Mouse (Mus musculus) testis, postnatal 10 days (tissue): ENCODE data around the gene Lrrc4c.
A peak's percentile ranks its signal among the peaks of the same experiment; 100 is the strongest.

ENCODE experiments used
- DNase-seq: peaks from one replicate; pipeline ENCODE4 v3.0.0; 2021; ENCODE audit warnings: low spot score

Gene Lrrc4c

DNA sequence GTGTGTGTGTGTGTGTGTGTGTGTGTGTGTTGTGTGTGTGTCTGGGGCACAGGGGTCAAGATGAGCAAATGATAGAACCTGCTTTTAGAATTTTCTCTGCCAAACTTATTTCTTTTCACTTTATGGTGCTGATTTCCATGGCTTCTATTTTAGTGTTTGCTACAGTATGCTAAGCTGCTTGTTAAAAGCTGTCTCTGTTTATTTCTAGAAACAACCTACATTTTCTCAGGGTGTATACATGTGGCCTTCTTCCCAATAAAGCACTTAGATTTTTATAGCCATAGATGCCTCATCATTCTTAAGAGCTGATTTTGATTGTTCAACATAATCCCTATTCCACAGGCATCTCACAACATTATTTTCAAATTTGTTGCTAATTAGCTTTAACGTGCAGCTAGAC, 229.2 kb downstream of the Lrrc4c start:
- no peak for DNase-seq

DNA sequence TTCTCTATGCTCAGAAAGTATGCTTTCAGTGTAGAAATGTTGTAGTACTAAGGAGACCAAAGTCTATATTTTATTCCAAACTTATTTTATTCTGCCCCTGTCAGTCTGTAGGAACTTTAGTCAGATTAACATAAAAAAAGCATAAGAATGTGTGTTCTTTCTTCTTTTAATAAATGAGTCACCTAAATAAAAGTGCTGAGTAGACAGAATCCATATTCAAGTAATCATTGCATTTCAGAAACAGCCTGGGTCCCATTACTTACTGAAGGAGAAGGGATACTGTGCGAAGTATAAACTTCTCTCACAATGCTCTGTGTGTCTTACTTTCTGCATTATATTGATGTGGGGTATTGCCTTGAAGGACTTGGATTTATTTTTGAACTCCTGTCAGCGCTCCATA, 255.8 kb downstream of the Lrrc4c start:
- no peak for DNase-seq

GRCm38 (mm10) chr2:96577701-96578100, 259.7 kb downstream of the Lrrc4c start:
- DNase-seq, result no peak

- DNase-seq, result no peak
Measured at GRCm38 (mm10) chr2:96580136-96580733, 262.3 kb downstream of the Lrrc4c start.

GRCm38 (mm10) chr2:96585665-96586064, 267.7 kb downstream of the Lrrc4c start:
- peak; percentile 43 for DNase-seq

DNA sequence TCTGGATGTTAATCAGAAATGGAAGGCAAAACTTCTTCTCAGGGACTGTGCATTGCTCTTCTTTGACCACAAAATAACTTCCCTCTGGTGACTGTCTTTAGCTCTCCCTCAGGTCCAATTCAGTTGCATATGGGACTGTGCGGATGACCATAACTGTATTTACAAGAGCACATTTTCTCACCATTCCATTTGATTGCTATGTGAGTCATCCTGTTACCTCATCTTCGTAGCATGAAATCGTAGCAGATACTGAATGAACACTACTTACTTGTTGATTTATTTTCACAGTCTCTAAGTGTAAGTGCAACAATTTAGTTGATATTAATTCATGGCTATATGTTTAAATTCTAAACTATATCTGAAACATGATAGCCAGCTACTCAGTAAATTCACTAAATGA, 286.8 kb downstream of the Lrrc4c start:
- DNase-seq, result no peak

- no peak for DNase-seq
Measured at GRCm38 (mm10) chr2:96614121-96614520, 296.2 kb downstream of the Lrrc4c start.

DNA sequence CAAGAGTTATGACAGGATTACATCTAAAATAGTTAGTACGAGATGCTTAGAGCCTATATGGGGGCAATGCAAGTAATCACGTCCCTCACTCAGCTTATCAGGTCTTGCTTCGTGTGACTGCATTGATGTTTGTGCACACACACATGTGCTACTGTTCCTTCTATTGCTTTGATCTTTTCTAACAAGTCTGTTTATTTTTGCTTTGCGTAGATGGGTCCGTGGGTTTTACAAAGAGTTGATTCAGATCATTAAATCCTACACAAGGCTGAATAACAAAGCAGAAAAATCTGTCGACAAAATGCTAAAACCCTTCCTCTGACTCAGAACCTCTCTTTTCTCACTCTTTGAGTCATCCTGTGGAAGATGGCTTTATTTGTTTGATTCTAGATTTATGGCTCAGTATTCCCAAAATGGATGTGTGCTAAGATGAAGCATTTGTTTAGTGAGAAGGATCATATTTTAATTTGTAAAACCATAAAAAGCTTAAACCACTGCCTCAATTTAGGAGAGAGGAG, 300.8 kb downstream of the Lrrc4c start:
- no peak for DNase-seq

DNA sequence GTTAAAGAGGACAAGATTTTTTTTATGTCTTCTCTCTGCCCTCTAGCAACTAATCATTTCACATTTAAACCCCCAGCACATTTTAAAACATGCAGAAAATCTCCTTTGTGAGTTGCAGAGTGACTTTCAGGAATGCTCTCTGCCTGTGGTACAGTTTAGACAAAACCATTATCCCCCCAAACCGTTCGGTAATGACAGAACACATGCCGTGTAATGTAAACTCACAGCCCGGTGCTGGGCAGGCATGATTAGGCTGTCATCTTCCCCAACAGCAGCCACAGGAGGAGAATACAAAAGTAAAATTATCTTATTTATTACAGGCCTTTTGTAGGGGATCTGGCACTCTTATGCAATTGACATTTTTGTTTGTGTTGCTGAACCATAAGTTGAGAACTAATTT, 349.1 kb downstream of the Lrrc4c start:
- no peak for DNase-seq

DNA sequence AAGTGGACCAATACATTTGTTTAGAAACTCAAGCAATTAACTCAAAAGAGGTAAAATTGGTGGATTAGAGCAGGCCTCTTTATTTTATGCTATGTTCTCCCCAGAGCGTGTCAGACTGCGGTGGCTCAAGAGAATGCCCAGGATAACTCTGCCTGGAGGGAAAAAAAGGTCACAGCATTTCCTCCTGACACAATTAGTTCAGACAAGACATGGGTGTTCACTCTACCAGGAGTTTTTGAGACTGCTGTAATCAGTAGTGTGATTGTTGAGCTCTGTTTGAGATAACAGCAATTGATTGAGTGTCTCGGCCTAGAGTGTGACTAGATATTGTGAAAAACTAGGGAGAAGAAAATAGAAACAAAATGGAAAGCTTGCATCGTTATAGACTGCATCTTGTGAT, 363.8 kb downstream of the Lrrc4c start:
- DNase-seq, result no peak

- DNase-seq, result no peak
Measured at GRCm38 (mm10) chr2:96685328-96685727, 367.4 kb downstream of the Lrrc4c start.

DNA sequence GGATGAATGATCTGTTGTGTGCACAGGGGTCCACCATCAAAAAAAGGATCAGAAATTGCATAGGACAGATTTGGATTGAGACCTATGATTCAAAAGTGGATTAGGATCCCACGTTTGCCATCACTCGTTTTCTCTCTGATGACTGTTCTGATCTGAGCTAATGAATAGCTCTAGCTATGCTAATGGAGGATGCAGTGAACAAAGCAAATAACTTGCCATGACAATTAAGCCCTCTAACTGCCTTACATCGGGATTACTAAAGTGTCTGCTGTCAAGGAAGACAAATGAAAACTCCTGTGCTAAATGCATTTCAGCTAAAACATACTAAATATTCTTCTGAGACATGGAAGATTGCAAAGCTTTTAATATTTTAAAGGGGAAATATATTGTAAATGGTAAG, 387.0 kb downstream of the Lrrc4c start:
- no peak for DNase-seq

DNA sequence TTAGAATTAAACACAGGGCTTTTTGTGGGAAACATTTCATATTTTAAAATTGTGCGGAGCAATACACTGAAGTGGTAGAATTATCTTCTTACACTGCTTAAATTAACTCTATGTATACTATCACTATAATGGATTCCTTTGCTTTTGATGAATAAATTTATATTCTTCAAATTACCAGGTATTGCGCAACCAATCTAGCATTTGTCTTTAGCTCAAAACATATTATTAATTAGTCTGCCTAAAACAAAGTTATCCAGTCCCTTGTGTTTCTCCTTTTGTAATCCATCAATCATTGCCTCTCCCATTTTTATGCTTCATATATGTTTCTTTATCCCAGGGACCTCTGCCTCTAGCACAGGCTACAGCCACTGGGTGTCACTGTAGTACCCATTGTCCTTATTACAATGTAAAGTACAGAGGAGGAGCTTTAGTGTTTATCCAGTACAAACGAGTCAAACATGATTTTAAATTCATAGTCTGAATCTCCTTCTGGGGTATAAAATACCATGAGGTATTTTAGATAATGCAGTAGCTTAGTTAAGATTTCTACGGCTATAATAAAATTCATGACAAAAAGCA, 389.9 kb downstream of the Lrrc4c start:
- no peak for DNase-seq

DNA sequence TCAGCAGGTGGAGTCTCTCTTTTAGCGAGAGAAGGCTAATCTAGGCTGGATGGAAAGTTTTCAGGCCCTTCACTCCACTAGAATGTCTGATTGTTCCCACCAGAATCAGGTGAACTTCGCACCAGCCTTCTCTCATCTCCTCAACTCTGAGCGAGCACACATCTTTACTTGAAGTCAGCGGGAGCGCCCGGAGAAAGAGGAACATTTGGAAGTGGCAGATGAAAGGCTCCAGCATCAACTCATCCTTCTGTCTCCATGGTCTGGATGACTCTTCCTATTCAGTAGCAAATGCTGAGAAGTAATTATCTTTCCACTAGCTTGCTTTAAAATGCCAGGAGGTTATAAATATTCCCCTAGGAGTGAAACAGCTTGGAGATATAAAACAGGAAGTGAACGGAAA, 396.6 kb downstream of the Lrrc4c start:
- no peak for DNase-seq

DNA sequence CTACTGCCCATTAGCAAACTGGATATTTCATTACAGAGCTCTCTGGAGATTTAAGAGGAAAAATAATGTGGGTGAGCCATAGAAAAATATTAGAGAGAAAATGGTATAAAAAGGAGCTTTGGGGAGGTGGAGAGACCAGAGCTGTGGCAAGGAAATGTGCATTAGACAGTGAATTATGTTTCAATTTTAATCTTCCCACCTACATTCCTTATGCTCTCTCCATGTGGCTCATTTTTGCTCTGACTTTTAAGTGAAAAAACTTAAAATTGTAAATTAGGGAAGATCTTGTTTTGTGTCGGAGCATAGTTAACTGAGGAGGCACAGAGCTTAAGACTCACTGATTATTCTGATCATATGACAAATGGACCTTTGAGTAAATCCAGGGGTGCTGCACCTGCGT, 399.4 kb downstream of the Lrrc4c start:
- no peak for DNase-seq

DNA sequence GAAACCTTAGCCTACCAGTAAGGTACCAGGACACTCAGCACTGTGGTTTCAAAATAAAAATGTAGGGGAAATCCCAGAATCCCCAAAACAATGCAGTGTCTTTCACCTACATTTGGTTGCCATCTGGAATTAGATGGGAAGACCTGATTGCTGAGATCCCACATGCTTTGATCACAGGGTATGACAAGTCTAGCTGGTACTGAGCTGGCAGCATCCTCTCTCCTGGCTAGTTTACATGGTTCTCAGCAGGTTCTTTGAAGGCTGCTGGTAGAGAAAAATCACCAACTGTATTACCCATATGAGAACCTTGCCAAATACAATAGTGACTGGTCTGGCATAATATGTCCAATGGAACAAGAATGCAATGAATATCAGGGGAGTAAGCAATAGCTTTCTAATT, 405.4 kb downstream of the Lrrc4c start:
- DNase-seq, result no peak

- no peak for DNase-seq
Measured at GRCm38 (mm10) chr2:96736081-96736480, 418.1 kb downstream of the Lrrc4c start.

DNA sequence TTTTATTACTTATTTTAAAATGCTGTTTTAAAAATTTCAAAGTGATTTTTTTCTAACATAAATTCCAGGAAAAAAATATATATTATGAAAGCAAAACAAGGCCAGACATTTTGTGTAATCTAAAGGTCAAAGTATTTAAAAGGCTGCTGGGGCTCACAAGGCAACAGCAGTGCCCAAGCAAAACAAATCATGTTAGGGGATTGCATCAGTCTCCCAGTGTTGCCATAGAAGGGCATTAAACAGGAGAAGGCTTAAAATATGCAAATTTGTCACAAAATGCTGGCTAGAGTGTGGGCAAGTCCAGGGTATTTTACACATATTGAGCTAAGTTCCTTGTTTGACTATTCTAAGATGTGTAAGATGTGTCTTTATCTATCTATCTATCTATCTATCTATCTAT, 437.1 kb downstream of the Lrrc4c start:
- no peak for DNase-seq

DNA sequence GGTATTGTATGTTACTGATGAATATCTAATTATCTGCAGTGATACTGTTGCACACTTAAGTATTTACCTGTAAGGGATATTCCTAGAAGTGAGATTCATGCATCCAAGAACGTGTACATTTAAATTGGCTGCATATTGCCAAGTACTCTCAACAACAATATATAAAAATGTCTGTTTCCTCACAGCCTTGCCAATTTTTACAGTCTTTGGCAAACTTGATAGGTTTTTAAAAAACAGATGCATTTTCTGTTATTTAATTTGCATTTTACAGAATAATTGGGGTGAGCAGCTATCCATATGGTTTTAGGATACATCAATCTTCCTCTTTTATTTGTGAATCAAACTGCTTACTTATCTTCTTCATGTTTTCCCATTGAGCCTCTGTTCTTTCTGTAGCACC, 439.7 kb downstream of the Lrrc4c start:
- DNase-seq, result no peak

GRCm38 (mm10) chr2:96763538-96763937, 445.6 kb downstream of the Lrrc4c start:
- DNase-seq, result no peak

- DNase-seq, result no peak
Measured at GRCm38 (mm10) chr2:96775376-96775775, 457.4 kb downstream of the Lrrc4c start.

- DNase-seq, result no peak
Measured at GRCm38 (mm10) chr2:96796681-96797385, 478.9 kb downstream of the Lrrc4c start.

DNA sequence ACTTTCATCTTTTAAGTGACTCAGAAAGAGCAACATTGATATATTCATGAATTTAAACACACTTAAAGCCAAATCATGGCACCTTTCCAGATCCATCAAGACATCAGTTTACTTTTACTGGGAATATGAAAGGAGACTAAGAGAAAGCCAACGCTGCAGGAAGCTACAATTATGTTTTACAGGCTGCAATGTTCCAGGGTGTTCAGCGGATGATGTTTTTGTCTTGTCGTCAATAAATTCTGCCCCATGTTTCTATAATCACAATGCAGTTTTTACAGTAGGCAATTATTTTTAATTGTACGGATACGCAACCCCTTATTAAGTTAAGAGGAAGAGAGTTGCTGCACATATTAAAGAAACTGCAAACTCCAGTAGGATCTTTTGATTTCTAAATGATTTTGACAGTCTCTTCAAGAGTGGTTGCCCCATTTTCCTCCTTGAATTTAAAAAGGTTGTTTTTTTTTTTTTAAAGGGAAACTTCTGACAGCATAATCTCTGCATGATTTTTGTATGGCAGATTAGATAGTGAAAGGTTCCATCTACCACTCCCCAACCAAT, 532.9 kb downstream of the Lrrc4c start:
- DNase-seq, result no peak
